Mouse (Mus musculus): ENCODE results near the gene Fam129b. TPM values are rescaled to one million over a fixed set of nuclear protein-coding genes. Genes with fewer than 3 reads are reported as not detected.

Fam129b gene
- total RNA-seq, 2 experiments from 2014 or later = 20.4 to 25.0 TPM

DNA sequence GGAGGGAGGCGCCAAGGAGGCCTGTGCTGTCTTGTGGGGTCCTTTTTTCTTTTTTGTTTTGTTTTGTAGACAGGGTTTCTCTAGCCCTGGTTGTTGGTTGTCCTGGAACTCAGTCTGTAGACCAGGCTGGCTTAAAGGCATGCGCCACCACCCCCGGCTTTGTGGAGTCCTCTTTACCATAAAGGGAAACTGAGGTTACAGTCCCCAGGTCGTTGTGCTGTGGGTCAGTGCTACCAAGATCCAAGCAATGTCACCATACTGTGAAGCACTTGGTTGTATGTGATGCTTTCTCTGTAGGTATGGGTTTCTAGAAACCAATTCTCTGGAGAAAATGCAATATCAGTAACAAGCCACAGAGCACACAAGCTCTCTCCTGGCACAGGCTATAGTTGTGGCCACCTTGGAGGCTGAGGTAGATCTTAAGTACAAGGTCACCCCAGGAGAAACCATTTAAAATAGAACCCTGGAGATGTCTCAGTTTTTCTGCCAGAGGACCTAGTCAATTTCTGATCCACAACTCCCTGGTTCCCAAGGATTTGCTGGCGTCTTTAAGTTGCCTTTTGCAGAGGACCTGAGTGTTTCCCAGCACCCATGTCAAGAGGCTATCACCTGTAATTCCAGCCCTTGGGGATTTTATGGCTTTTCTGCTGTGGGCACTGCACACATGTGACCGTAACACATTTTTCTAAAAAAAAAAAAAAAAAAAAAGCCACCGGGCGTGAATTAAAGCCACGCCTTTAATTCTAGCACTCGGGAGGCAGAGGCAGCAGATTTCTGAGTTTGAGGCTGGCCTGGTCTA is 88.9 kb downstream of the Fam129b start:
- DNase-seq = no peak

DNA sequence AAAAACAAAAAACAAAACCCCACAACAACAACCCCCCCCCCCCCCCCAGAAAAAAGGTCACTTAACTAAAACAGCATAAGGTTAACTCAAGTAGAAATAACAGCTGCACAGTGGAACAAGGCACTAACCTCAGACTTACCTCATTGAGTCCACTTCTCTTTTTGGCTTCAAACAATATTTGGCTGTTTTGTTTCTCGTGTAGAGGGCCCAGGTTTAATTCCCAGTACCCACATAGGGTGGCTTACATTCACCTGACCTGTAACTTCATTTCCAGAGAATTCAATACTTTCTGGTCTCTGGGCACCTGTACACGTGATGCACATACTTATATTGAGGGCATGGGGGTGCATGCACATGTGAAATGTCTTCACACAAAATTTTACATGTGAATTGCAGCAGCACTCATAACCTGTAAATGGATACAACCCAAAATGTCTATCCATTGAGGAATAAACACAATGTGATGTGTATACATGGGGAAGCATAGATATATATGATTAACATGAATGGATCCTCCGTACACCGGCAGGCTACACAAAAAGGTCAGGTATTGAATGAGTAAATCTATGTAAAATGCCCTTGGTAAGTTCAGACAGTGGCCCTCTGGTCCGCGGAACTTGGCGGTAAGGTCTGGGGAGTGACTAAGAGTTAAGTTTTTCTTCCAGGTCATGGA is 89.7 kb downstream of the Fam129b start:
- no peak for DNase-seq

DNA sequence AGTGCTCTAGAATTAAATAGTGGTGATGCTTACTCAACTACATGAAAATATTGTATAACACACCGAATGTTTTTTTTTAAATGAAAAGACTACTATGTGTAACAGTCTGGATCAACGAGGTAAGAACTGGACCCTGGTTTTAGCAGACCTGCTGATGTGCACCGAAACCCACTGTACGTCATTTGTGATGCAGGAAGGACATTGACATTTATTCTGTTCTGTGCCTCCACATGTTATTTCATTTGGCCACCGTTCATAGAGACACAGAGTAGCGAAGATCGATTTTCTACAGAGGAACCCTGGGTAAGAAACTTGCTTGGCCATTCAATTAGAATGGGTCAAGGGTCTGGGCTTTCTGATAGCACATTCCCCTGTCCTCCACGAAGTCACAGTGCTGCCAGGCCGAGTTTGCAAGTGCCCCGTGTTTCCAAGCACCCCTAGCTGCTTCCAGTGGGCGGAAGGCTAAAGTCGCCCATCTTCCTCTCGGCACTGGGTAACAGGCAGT is 90.3 kb downstream of the Fam129b start:
- DNase-seq = no peak

DNA sequence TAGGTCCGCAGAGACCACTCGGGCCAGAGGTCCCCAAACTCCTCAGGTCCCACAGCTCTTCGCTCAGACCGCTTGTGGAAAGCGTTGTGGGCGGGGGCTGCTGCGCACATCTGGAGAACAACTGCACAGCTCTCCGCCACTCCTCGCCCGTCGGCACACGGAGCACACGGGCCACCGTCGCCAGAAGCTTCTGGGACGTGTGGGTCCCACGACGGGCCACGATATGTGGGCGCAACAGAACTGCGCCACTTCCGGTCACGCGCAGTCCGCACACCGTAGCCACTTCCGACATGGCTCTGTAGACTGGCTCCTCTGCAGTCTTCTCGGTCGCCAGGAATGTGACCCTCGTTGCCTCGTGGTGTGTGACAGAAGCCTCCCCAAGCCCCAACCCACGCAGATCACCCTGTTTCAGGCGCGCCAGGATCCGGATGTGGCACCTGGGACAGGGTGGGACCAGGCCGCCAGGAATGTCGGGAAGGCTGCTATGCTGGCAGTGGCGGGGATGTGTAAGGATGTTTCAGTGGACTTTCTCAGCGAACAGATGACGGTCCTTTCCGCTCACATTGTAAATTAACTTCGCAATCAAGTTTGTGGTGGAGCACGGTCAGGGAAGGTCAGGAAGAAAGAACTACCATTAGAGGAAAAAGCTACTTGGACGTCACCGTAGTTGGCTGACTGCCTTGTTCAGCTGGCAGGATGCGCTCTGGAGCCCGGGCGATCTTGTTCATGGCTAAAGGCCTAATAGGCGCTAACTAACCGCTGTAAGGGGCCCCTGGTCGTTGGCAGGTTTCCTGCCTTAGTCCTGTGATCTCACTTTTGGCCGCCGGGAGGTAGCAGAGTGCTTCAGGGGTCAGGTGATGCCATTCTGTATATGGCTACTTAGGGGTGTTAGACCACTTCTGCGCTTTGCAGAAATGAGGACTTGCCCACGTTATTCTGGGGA is 91.0 kb downstream of the Fam129b start:
- peak; percentile 91 to 93 for DNase-seq

DNA sequence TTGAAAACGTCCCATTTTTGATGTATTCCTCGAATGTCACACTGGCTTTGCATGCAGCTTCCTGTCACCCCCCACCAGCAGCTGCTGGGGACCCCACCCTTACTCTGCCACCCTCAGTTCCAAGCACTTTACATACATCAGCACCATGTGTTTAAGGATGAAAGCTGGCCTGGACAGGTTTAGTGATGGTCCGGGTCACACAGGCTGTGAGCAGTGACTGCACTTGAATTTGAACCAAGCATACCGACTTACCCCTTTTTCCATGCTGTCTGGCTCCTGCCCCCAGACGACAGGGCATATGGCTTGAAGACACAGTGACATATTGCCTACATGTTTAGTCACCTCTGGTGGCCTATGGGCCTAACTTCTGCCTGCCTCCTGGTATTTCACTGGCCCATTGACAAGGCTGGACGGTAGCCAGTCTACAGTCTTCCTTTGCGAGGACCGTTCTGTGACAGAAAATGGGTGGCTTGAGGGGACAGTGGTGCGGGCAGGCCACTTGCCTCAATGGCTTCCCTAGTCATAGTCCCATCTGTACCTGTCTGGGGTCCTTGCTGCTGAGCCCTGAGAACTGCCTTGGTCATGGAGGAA is 92.2 kb downstream of the Fam129b start:
- DNase-seq = peak in 1 of 2 experiments; percentile 26

DNA sequence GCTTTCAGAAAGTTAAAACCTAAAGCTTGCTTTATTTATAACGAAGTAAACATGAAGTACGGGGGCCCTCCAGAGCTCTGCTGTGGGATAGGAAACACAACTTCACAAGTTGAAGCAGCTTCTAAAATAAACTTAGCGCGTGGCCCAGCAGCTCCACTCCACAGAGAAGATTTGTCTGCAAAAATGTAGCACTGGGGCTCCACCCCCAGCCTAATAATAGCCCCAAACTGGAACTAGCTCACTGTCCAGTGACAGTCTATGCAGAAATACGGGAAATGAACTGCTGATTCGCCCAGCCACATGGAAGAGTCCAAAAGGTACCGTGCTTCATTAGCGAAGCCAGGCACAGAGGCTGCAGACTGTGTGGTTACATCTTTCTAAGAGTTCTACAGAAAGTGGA is 93.4 kb downstream of the Fam129b start:
- DNase-seq = peak; percentile 66 to 76

DNA sequence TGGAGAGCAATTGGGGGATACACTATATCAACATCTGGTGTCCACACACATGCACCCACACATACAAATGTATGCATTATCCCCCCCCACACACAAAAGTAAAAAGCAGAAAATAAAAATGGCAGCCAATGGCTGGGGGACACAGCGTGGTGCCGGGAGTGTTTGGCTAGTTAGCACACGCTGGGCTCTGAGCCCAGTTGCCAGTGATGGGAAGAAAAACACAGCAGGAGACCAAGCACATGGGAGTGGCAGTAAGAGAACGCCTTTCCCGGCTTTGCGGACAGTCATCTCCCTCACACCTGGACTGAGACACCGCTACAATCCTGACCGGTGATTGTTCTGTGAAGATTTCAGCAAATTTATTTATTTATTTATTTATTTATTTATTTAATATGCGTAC is 95.3 kb downstream of the Fam129b start:
- DNase-seq = no peak

DNA sequence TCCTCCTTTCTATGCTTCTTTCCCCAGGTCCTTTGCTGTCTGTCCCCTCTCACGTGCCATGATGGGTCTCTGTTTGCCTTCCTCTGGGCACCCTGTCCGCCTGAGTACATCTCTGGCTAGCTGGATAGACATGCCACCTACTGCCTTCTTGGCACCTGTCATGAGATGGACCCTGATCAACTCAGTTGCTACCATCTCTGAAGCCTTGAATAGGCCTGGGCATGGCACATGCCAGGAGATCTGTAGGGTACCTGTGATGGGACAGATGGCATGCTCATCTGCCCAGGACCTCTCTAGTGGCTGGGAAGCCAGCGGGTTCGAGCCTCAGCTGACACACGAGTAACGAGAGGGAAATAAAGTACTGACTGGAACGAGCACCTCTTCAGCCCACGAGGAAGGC is 98.3 kb downstream of the Fam129b start:
- DNase-seq = no peak

Other genes starting within 250 kb of the Fam129b start
- 100 to 1,000 TPM in 1 of 2 experiments, 10 to 100 TPM in 1; 95.1 to 106 TPM for gene Eng, start 229.5 kb upstream of the Fam129b start, total RNA-seq (2021)
- 1 to 10 TPM; 4.4 to 5.0 TPM for gene Fpgs, start 172.0 kb upstream of the Fam129b start, total RNA-seq (2021)
- 10 to 100 TPM; 22.4 to 24.1 TPM for gene Cdk9, start 163.0 kb upstream of the Fam129b start, total RNA-seq (2021)
- 10 to 100 TPM; 23.1 to 30.8 TPM for gene Sh2d3c, start 155.1 kb upstream of the Fam129b start, total RNA-seq (2021)
- not detected for gene 6330409D20Rik, start 135.1 kb upstream of the Fam129b start, total RNA-seq (2021)
- 1 to 10 TPM; 6.7 to 9.4 TPM for gene Tor2a, start 118.9 kb upstream of the Fam129b start, total RNA-seq (2021)
- under 1 TPM in 1 of 2 experiments, not detected in 1; 0.13 TPM for gene Ttc16, start 100.5 kb upstream of the Fam129b start, total RNA-seq (2021)
- 1 to 10 TPM; 5.1 to 5.5 TPM for gene Ptrh1, start 100.3 kb upstream of the Fam129b start, total RNA-seq (2021)
- gene Cfap157, start 91.7 kb upstream of the Fam129b start, total RNA-seq (2021) = not detected
- gene Stxbp1, start 28.9 kb upstream of the Fam129b start, total RNA-seq (2021) = 10 to 100 TPM; 12.2 to 13.0 TPM
- gene Rpl12, start 85.4 kb downstream of the Fam129b start, total RNA-seq (2021) = 10 to 100 TPM; 66.0 to 72.2 TPM
- 10 to 100 TPM; 15.1 to 15.9 TPM for gene Lrsam1, start 85.5 kb downstream of the Fam129b start, total RNA-seq (2021)
- gene Slc2a8, start 106.0 kb downstream of the Fam129b start, total RNA-seq (2021) = 10 to 100 TPM; 15.0 to 17.3 TPM

All from heart, adult 18-20 months (tissue).